Mouse (Mus musculus): ENCODE data around the gene Scamp5. TPM values are rescaled to one million over a fixed set of nuclear protein-coding genes. Genes with fewer than 3 reads are reported as not detected.
"Not testable (repeated sequence)": the region's sequence is repeated elsewhere in the genome, so short reads cannot be mapped to it uniquely, and the experiment has no call there.

Gene Scamp5
- total RNA-seq, 4 experiments from 2014 or later: 0.34 to 1.3 (median 0.76) TPM

DNA sequence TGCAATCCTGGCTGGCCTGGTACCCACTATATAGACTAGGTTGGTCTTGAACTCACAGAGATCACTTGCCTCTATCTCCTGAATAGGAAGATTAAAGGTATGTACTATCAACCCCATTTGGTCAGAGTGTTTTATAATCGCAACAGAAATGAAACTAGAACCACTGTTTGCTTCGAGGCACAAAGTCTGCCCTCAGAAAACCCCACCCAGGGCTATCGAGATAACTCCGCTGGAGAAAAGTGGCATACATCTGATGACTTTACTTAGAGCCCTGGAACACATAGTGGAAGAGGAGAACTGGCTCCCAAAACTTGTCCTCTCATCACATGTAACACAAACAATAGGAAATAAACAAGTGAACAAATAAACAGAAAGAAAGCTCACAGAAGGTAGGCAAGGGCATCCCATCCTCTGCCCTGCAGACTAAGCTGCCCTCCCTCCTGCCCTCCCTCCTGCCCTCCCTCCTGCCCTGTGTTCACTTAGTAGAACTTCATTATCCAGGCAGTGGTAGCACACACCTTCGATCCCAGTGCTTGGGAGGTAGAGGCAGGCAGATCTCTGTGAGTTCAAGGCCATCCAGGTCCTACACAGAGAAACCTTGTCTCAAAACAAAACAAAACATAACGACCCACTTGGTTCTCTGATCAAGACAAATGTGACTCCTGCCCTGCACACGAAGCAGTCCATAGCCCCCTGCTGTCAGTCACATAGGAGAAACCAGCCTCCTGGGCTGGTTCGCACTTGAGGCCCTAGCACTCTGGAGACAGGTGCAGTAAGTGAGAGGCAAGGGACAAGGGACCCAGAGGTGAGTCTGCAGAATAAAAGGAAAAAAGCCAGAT is 15.0 kb downstream of the Scamp5 start:
- no peak for DNase-seq (ENCODE audit: low spot score in 2 of 2)

DNA sequence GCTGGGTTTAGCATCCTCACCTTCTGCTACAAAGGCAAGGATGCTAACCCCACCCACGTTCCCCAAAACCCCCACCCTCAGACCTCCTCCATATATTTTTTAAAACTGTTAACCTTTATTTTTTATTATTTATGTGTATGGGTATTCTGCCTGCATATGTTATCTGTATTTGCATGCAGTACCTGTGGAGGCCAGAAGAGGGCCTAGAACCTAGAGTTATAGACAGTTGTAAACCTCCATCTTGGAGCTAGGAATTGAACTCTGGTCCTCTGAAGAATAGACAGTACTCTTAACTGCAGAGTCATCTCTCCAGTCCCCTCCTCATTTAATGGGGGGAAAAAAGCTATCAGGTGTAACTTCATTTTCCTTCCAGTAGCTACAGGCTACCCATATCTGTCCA is 18.1 kb downstream of the Scamp5 start:
- DNase-seq (ENCODE audit: low spot score in 2 of 2): no peak

GRCm38 (mm10) chr9:57440620-57441019 is 27.2 kb downstream of the Scamp5 start:
- no peak for DNase-seq (ENCODE audit: low spot score in 2 of 2)

- DNase-seq (ENCODE audit: low spot score in 2 of 2): peak; percentile 84 to 90
Measured at GRCm38 (mm10) chr9:57439522-57440295, 28.2 kb downstream of the Scamp5 start, which contains the start of gene Ppcdc. Gene Ppcdc (minus strand): TSS chr9:57440124.

DNA sequence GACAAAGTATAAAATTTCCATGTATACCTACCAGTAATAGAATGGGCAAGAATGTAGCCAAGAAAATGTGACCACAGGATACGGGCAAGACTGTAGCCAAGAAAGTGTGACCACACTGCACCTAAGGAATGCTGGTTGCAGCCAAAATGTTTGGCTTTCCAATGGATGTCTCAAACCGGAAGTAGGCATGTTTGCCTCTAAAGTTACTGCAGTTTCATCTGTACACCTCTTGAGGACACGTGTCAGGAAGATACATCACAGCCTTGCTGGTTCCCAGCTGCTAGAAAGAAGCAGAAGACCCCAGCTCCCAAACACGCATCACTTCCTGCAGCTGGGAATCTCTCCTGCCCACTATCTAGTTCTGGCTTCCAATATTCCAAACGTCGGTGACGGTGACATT is 28.8 kb downstream of the Scamp5 start:
- no peak for DNase-seq (ENCODE audit: low spot score in 2 of 2)

GRCm38 (mm10) chr9:57437896-57438614 is 29.8 kb downstream of the Scamp5 start:
- no peak for DNase-seq (ENCODE audit: low spot score in 2 of 2)

GRCm38 (mm10) chr9:57436166-57436565 is 31.7 kb downstream of the Scamp5 start:
- no peak for DNase-seq (ENCODE audit: low spot score in 2 of 2)

DNA sequence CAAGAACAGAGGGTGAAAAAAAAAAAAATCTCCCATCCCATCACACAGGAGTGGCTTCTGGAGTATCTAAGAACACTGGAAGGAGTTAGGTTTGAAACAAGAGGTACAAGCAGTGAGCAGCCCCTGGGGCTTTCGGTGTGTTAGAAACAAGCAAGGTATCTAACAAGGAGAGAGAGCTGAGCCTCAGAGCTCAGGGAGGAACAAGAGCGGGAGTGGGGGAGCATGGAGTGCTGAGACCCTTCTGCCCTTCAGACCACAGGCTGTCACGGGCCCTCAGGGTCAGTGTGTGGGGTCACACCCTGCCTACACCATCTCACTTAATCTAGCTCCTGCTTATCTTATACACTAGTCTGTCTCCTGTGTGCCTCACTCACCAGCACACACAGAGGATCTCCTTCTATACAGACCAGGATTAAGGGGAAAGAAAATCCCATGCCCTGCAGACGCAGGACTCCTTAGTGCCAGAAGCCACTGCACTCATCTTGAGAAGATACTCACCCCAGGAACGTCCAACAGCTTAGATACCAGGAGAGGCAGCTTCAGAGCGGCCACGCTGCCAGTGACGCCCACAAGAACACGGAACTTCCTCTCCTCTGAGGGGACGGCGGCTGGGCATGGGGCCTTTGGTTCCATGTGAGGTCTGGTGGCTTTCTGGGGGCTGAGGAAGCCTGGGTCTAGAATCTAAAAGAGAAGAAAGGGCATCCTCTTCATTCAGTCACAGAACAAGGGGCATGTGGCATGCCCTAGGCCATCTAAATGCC is 33.3 kb downstream of the Scamp5 start:
- no peak for DNase-seq (ENCODE audit: low spot score in 2 of 2)

DNA sequence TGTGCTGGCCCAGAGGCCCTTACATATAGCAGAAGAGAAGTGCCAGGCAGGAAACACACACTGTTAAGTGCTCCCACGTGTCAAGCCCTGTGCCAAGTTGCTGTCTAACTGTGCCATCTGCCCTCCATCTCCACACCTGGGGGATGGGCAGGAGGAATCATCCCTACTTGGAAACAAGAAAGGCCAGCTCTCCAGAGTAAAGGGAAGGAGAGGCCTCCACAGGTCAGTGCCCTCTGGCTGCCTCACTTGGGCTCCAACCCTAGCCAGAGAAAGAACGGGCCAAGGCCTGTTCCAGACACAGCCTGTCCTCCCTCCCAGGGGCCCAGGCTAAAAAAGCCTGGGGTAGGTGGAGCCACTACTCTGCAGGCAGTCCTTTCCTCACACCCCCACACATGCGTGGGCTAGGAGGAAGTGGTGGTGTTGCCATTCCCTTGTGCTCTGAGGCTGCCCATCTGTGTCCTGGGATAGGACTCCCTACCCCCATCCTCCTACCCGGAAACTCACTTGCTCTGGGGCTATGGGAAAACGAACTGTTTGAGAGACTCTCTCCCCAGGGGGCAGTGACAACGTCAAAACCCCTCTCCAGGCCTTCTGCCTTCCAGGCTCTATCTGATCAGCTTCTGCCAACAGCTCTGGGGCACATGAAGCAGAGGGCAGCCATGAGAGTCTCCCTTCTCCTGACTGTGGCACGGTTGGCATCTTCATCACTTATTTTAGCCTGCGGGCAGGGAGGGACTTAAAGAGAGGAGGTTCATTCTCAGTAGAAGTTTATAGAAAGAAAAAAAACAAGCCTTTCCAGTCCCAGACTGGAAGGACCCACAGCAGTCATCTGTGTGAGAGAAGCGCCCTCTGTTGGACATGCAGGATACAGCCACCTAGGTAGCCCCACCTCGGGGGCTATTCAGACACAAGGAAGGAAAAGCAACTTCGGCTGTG is 34.5 kb downstream of the Scamp5 start:
- peak; percentile 57 to 68 for DNase-seq (ENCODE audit: low spot score in 2 of 2)

DNA sequence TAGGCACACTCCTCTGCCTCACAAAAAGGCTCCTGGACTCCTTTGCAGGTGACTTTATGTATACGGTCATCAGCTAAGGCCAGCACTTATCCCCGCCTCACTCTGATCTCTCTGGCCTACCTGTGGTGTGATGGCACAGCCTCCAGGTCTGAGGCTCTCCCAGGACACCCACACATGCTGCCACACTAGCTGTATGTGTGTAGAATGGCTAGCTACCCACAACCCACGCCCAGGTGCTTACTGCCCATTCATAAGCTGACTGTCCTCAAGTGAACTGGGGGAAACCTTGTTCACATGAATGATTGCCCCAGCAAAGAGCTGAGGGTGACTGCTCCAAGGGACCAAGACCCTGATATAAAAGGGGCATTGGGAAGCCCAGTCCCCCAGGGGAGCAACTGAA is 35.4 kb downstream of the Scamp5 start:
- DNase-seq (ENCODE audit: low spot score in 2 of 2): no peak

GRCm38 (mm10) chr9:57431202-57431601 is 36.7 kb downstream of the Scamp5 start:
- DNase-seq (ENCODE audit: low spot score in 2 of 2): no peak

GRCm38 (mm10) chr9:57428391-57428790 is 39.5 kb downstream of the Scamp5 start:
- no peak for DNase-seq (ENCODE audit: low spot score in 2 of 2)

- no peak for DNase-seq (ENCODE audit: low spot score in 2 of 2)
Measured at GRCm38 (mm10) chr9:57427937-57428336, 39.9 kb downstream of the Scamp5 start.

DNA sequence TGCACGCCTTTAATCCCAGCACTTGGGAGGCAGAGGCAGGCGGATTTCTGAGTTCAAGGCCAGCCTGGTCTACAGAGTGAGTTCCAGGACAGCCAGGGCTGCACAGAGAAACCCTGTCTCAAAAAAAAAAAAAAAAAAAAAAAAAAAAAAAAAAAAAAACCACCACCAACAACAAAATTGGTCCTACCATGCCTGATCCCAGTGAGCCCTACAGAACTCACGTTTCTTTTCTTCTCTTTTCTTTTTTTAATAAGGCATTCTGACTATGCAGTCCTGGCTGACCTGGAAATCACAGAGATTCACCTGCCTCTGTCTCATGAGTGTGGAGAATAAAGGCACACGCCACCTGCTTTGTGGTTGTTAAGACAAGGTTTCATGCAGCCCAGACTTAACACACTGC is 40.7 kb downstream of the Scamp5 start:
- DNase-seq (ENCODE audit: low spot score in 2 of 2): not testable (repeated sequence)

GRCm38 (mm10) chr9:57425116-57425515 is 42.7 kb downstream of the Scamp5 start:
- DNase-seq (ENCODE audit: low spot score in 2 of 2): no peak

GRCm38 (mm10) chr9:57424066-57424465 is 43.8 kb downstream of the Scamp5 start:
- no peak for DNase-seq (ENCODE audit: low spot score in 2 of 2)

- no peak for DNase-seq (ENCODE audit: low spot score in 2 of 2)
Measured at GRCm38 (mm10) chr9:57421688-57422111, 46.2 kb downstream of the Scamp5 start.

- DNase-seq (ENCODE audit: low spot score in 2 of 2): peak; percentile 17 to 56
Measured at GRCm38 (mm10) chr9:57421121-57421571, 46.7 kb downstream of the Scamp5 start.

GRCm38 (mm10) chr9:57420321-57421120 is 47.3 kb downstream of the Scamp5 start:
- DNase-seq (ENCODE audit: low spot score in 2 of 2): peak; percentile 87 to 91

Data from gastrocnemius, adult 8-10 months (tissue).